Mouse (Mus musculus): ENCODE measurements at regions not wholly inside any gene's neighbourhood (a gene's known extent, or its start where the extent isn't known, plus 50 kb on each side); places are given as distances from the start of the nearest gene placed in this dataset.

DNA sequence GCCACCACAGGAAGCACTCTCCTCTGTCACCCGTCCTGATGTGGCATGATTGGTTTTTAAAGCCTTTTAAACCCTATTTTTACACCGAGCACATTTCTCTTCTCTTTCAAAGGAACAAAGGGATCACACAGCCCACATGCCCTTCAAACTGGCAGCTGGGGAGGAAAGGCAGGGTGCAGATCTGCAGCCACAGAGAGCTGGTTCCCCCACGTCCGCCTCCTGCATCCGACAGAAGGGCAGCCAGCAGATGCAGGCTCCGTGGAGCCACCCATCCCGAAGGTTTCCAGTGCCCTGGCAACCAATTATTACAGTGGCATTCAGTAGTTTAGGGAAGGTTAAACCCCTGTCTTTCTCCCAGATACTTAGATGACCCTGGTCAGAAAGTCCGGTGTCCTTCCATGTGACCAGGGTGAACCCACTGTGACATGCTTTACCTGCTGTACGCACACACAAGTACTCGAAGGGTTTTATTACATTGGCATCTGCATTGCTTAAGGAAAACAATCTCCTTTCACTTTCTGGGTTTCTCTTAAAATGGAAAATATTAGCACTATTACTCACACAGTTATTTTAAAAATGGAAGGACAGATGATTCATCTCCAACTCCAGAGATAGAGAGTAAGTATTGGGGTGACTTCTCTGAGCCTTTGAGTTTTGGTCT lies 156.7 kb upstream of the Ubl3 start:
- ATAC-seq, result no peak
- 35% methylated on average over 10 of the region's 10 CpGs for WGBS
- DNase-seq (ENCODE audit: low spot score), result peak; percentile 33
- Histone ChIP-seq H3K27me3 (replicated peaks; ENCODE audit: control insufficient read depth, insufficient read depth, low read length) (no peaks in the 10 kb centered on the region), H3K27ac (ENCODE audit: low read depth, low read length) (0 out of 2 replicates have a peak overlapping the region, but pooled peaks have one; percentile 41), H3K4me3 (ENCODE audit: low read depth, low read length) (no peak overlapping the region), H3K4me2 (ENCODE audit: low read length) (no peak overlapping the region), H3K4me1 (ENCODE audit: control insufficient read depth, insufficient read depth, low read length) (peaks cover 15% of the 10 kb centered on the region), H3K9me3 (replicated peaks; ENCODE audit: control insufficient read depth, low read length) (no peaks in the 10 kb centered on the region), H3K36me3 (ENCODE audit: control insufficient read depth, insufficient read depth, low read length) (no peaks in the 10 kb centered on the region), H3K9ac (ENCODE audit: low read length) (peak overlapping the region; percentile 35)

DNA sequence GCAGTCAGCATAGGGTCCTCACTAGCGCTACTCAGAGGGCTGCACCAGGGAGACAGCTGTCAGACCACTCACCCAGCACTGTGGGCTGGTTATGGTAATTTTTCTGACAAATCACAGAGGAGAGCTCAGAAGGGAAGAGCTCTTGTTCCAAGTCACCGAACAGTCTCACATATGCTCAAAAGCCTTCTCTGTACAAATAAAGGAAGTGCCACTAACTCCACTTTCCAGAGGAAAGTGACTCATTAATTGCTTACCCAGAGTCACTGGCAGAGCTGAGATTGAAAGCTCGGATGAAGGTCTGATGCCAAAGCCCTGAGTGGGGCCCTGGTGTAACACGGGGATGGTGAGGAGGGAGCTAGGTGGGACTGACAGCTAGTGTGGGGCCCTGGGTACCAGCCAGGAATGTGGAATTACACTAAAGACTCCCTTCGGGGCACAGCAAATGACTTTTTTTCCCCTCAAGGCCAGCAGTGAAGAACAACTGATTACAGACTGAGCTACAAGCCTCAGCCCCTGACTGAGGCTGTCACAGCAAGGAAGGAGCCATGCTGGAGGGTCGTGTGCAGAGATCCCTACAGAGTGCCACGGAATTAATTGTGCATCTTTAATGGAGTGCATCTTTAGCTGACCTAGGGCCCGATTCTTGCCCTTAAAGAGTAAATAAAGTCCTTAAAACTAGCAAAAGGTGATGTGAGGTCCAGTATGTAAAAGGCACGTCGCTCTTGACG lies 155.6 kb upstream of the Ubl3 start:
- Histone ChIP-seq H3K9ac (ENCODE audit: low read length) (no peak overlapping the region; the same call in 1 of the 2 replicates), H3K27me3 (replicated peaks; ENCODE audit: control insufficient read depth, insufficient read depth, low read length) (no peaks in the 10 kb centered on the region), H3K9me3 (replicated peaks; ENCODE audit: control insufficient read depth, low read length) (no peaks in the 10 kb centered on the region), H3K4me1 (ENCODE audit: control insufficient read depth, insufficient read depth, low read length) (peaks cover 15% of the 10 kb centered on the region), H3K36me3 (ENCODE audit: control insufficient read depth, insufficient read depth, low read length) (no peaks in the 10 kb centered on the region), H3K27ac (ENCODE audit: low read depth, low read length) (peak overlapping the region; percentile 41; the same call in 1 of the 2 replicates), H3K4me3 (ENCODE audit: low read depth, low read length) (no peak overlapping the region), H3K4me2 (ENCODE audit: low read length) (0 out of 2 replicates have a peak overlapping the region, but pooled peaks have one; percentile 3)
- 24% methylated on average over 11 of the region's 11 CpGs for WGBS
- ATAC-seq, result peak; percentile 83
- DNase-seq (ENCODE audit: low spot score), result peak; percentile 64

DNA sequence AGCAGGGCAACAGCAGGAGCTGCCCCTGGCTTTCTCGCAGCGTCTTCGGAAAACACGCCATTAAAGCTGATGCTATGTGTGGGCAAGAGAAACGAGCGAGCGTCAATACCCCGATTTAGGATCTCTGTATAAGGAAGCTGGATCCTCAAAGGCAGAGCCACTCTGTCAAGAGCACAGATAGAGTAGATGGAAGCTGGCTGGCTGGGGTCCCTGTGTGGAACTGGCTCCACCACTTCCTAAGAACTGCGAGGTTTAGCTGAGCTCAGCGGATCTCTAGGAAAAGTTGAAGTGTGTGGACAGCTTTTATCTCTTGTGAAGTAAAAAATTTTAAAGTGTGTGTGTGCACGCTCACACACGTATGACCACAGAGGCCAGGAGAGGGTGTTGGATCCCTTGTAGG lies 154.7 kb upstream of the Ubl3 start:
- H3K9ac ChIP-seq (ENCODE audit: low read length), result no peak overlapping the region
- H3K9me3 ChIP-seq (replicated peaks; ENCODE audit: control insufficient read depth, low read length), result no peaks in the 10 kb centered on the region
- 89% methylated on average over 12 of the region's 12 CpGs for WGBS
- DNase-seq (ENCODE audit: low spot score), result no peak
- no peak overlapping the region for H3K4me2 ChIP-seq (ENCODE audit: low read length)
- no peak for ATAC-seq
- H3K4me3 ChIP-seq (ENCODE audit: low read depth, low read length), result no peak overlapping the region
- H3K27me3 ChIP-seq (replicated peaks; ENCODE audit: control insufficient read depth, insufficient read depth, low read length), result no peaks in the 10 kb centered on the region
- peaks cover 15% of the 10 kb centered on the region for H3K4me1 ChIP-seq (ENCODE audit: control insufficient read depth, insufficient read depth, low read length)
- no peak overlapping the region; the same call in 1 of the 2 replicates for H3K27ac ChIP-seq (ENCODE audit: low read depth, low read length)
- no peaks in the 10 kb centered on the region for H3K36me3 ChIP-seq (ENCODE audit: control insufficient read depth, insufficient read depth, low read length)

DNA sequence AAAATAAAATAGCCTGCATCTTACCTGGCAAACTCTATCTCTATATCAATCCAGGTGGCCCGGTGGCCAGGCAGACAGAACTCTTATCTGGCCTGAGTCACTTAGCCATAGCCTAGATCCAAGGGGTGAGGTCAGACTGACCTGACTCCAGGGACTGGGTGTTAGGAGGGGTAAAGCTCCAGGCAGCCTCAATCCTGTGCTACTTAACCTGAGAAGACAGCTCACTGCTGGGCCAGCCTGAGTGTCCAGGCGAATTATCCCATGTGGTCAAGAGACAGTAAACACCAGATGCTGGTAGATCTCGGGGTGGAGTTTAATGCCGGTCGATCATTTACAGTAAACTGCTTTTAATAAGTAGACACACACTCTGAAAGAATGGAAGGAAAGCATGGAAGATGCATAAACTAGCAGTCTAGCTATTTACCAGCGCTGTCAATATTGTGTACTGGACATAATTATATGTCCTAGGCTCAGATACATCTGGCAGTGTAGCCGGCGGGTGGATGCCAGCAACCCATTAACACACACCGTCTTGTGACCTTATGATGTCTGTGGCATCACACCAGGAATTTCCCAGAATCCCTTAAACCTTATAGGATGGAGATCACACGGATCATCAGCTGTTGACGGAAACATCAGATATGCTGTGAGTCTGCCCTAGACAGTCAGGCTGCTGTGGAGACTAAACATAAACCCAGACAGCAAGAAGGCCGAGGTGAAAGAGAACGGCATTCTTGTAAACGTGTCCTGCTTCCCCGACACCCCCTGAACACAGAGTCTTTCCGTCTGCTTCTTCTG lies 153.9 kb upstream of the Ubl3 start:
- DNase-seq (ENCODE audit: low spot score) (no peak), ATAC-seq (no peak)
- no peaks in the 10 kb centered on the region for H3K36me3 ChIP-seq (ENCODE audit: control insufficient read depth, insufficient read depth, low read length)
- no peak overlapping the region for H3K27ac ChIP-seq (ENCODE audit: low read depth, low read length)
- no peaks in the 10 kb centered on the region for H3K27me3 ChIP-seq (replicated peaks; ENCODE audit: control insufficient read depth, insufficient read depth, low read length)
- H3K4me2 ChIP-seq (ENCODE audit: low read length), result no peak overlapping the region
- no peaks in the 10 kb centered on the region for H3K9me3 ChIP-seq (replicated peaks; ENCODE audit: control insufficient read depth, low read length)
- no peak overlapping the region for H3K4me3 ChIP-seq (ENCODE audit: low read depth, low read length)
- WGBS, result 88% methylated on average over 16 of the region's 16 CpGs
- peaks cover 15% of the 10 kb centered on the region for H3K4me1 ChIP-seq (ENCODE audit: control insufficient read depth, insufficient read depth, low read length)
- H3K9ac ChIP-seq (ENCODE audit: low read length), result no peak overlapping the region

DNA sequence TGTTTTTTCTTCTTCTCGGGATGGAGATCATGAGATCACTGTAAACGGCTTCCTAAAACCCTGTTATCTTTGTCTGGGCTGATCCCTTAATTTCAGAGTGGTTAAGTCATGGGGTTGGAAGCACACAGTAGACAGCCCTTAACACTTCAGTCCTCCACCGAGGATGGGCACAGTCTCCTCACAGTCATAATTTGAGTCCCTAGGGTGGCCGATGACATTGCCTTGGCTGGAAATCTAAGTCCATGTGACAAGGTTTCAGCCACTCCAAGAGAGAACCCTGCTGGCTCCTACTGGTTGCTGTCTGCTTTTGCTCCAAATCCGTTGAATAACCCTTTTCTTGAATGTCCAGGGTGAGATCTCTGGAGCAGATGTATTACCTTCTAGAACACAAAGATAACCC lies 152.2 kb upstream of the Ubl3 start:
- Histone ChIP-seq H3K27me3 (replicated peaks; ENCODE audit: control insufficient read depth, insufficient read depth, low read length) (no peaks in the 10 kb centered on the region), H3K4me1 (ENCODE audit: control insufficient read depth, insufficient read depth, low read length) (peaks cover 15% of the 10 kb centered on the region), H3K4me2 (ENCODE audit: low read length) (no peak overlapping the region), H3K9ac (ENCODE audit: low read length) (no peak overlapping the region), H3K9me3 (replicated peaks; ENCODE audit: control insufficient read depth, low read length) (no peaks in the 10 kb centered on the region), H3K36me3 (ENCODE audit: control insufficient read depth, insufficient read depth, low read length) (no peaks in the 10 kb centered on the region), H3K27ac (ENCODE audit: low read depth, low read length) (no peak overlapping the region), H3K4me3 (ENCODE audit: low read depth, low read length) (no peak overlapping the region)
- 80% methylated on average over 5 of the region's 5 CpGs for WGBS
- DNase-seq (ENCODE audit: low spot score), result no peak
- ATAC-seq, result no peak

DNA sequence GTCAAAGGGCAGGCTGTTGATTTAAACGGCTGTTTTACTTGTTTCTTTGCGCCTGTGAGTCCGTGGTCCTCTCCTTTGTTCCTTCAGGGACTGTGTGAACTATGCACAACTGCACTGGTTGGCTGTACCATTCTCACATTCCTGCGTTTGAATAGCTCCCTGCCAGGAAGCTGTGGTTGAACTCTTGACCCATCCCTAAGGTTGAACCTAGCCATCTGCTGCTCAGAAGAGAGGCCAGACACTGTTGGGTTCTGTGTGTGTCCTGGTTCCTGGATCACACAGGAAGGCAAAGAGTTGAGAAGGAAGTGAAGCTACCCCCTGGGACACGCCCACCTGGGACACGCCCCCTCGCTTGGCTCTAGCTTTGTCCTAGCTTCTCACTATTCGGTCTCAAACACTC lies 149.3 kb upstream of the Ubl3 start:
- whole genome bisulfite sequencing, result 45% methylated on average over 8 of the region's 8 CpGs
- Histone ChIP-seq H3K27me3 (replicated peaks; ENCODE audit: control insufficient read depth, insufficient read depth, low read length) (no peaks in the 10 kb centered on the region), H3K4me2 (ENCODE audit: low read length) (no peak overlapping the region), H3K27ac (ENCODE audit: low read depth, low read length) (no peak overlapping the region), H3K36me3 (ENCODE audit: control insufficient read depth, insufficient read depth, low read length) (no peaks in the 10 kb centered on the region), H3K4me1 (ENCODE audit: control insufficient read depth, insufficient read depth, low read length) (peaks cover 3% of the 10 kb centered on the region), H3K4me3 (ENCODE audit: low read depth, low read length) (no peak overlapping the region), H3K9ac (ENCODE audit: low read length) (no peak overlapping the region), H3K9me3 (replicated peaks; ENCODE audit: control insufficient read depth, low read length) (no peaks in the 10 kb centered on the region)
- DNase-seq (ENCODE audit: low spot score) (no peak), ATAC-seq (no peak)

DNA sequence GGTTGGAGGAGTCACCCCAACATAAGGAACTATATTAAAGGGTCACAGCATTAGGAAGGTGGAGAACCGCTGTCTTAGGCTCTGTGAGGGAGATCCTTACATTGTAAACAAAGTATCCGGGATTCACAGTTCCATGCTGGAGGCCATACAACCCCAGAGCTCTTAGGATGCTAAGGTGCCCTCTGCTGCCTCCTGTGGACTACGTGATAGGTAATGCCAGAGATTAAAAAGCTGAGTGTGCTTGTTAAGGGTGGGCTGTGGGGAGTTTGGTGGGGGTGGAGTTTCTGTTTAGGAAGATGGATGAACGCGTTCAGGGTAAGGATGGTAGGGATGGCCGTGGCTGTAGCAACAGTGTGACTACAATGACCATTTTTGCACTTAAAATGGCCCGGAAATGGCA lies 148.4 kb upstream of the Ubl3 start:
- DNase-seq (ENCODE audit: low spot score), result no peak
- Histone ChIP-seq H3K9me3 (replicated peaks; ENCODE audit: control insufficient read depth, low read length) (no peaks in the 10 kb centered on the region), H3K27me3 (replicated peaks; ENCODE audit: control insufficient read depth, insufficient read depth, low read length) (no peaks in the 10 kb centered on the region), H3K4me3 (ENCODE audit: low read depth, low read length) (no peak overlapping the region), H3K4me1 (ENCODE audit: control insufficient read depth, insufficient read depth, low read length) (peaks cover 3% of the 10 kb centered on the region), H3K9ac (ENCODE audit: low read length) (no peak overlapping the region), H3K4me2 (ENCODE audit: low read length) (no peak overlapping the region), H3K36me3 (ENCODE audit: control insufficient read depth, insufficient read depth, low read length) (no peaks in the 10 kb centered on the region), H3K27ac (ENCODE audit: low read depth, low read length) (no peak overlapping the region)
- WGBS, result 83% methylated on average over 7 of the region's 7 CpGs
- ATAC-seq, result no peak

DNA sequence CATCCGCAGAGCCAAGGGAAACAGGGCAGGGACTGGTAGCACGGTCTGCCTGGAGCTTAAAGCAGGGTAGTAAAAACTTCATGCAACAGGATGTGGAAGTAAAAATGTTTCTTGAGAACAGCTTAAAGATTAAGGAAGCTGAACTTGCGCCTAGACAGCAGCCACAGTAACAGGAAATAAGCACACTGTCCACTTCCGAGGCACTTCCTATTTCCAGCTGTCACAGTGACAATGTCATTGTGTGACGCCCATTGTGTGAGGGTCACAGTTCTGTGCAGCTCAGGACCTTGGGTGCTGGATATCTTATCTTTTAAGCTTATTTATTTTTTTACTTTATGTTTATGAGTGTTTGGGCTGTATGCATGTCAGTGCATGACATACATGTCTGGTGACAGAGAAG lies 147.7 kb upstream of the Ubl3 start:
- H3K36me3 ChIP-seq (ENCODE audit: control insufficient read depth, insufficient read depth, low read length), result no peaks in the 10 kb centered on the region
- DNase-seq (ENCODE audit: low spot score) (no peak), ATAC-seq (no peak)
- no peak overlapping the region for H3K27ac ChIP-seq (ENCODE audit: low read depth, low read length)
- WGBS, result 88% methylated on average over 5 of the region's 5 CpGs
- H3K4me3 ChIP-seq (ENCODE audit: low read depth, low read length), result no peak overlapping the region
- H3K27me3 ChIP-seq (replicated peaks; ENCODE audit: control insufficient read depth, insufficient read depth, low read length), result no peaks in the 10 kb centered on the region
- no peak overlapping the region for H3K9ac ChIP-seq (ENCODE audit: low read length)
- peaks cover 3% of the 10 kb centered on the region for H3K4me1 ChIP-seq (ENCODE audit: control insufficient read depth, insufficient read depth, low read length)
- H3K4me2 ChIP-seq (ENCODE audit: low read length), result no peak overlapping the region
- H3K9me3 ChIP-seq (replicated peaks; ENCODE audit: control insufficient read depth, low read length), result no peaks in the 10 kb centered on the region

Data from forebrain, embryonic 14.5 days (tissue).